Mouse (Mus musculus): ENCODE results near the gene Cys1.
"Not testable (repeated sequence)": the region's sequence is repeated elsewhere in the genome, so short reads cannot be mapped to it uniquely, and the experiment has no call there.

Cys1 gene

DNA sequence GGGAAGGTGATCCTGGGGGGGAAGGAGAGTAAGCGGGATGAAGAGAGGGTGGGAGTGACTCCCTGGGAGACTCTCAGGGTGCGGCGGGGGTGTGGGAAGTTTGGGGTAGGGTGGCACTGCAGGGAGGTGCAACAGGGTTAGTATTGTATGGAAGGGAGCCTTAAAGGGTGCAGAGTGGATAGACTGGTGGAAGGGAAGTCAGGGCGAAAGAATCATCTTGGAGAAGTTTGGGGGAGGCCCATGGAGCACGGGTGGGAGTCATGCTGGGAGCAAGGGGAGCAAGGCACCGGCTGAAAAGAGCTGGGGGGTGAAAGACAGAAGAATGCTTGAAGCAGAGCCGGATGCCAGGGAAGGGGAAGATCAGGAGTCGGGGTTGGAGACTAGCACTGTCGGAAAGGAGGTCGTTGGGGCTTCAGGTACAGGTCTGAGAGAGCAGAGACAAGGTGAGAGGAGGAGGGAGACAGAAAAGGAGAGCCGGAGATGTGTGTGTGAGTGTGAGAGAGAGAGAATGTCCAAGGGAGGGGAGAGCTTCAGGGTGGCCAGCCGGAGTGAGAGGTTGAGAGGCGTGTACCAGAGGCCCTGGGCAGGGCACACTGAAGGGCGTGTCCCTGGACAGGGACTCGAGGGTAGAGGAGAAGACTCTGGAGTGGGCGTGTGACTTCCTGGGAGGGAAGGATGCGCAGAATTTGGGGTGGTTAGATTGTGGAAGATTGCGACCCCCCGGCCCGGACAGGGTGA is at the start of gene Cys1:
TSS of gene Cys1 (minus strand) at position 528 of the 738 bp plus-strand sequence.
- DNase-seq (ENCODE audit: low read depth) = no peak

DNA sequence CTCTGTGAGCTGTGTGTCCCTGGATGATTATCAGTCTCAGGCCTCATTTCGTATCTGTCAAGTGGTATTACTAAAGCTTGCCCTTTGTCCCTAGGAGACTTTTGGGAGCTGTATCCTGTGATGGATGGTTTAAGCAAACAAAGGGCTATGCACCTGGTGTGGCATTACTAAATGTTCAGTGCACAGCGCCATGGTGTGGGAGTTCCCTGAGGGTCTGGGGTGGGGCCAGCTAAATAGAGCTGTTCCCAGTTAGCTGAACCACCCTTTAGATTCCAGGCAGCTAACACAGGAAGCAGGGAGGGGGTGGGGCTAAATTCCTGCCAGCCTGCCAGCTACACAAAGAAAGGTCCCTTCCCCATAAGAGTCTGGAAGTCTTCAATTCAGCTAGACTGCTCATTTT is 42.8 kb upstream of the Cys1 start:
- no peak for DNase-seq (ENCODE audit: low read depth)

DNA sequence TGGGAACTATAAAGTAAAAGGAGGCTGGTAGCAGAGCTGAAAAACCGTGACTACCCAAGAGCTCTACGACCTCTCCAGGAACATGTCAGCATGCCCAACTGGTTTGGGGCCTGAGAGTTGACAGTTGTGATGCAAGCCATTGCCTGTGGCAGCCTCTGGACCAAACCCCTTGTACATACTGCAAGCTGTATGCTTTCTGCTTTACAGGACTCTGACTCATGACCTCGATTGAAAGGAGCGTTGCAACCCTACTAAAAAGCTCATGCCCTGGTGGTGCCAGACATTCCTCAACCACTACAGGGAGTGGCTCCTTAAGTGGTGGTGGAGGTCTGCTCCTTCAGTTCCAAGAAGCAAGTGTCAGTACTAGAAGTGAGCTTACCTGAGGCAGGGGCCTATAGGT is 42.2 kb upstream of the Cys1 start:
- no peak for DNase-seq (ENCODE audit: low read depth)

DNA sequence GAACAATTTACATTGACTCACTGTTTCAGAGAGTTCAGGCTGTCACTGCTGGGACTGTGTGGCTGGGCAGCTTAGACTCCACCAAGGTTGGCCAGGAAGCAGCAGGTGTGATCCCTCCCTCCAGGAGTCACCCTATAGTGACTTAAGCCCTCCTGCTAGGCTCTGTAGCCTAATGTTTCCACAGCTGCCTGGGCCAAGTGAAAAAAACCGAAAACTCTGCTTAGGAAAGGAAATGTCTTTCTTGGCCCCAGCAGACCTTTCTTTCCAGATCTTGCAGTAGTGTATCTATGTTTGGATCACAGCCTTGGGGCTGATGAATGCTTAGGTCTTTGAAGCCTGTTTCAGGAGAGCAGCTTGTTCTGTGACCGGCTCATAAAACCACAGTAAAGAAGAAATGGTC is 41.8 kb upstream of the Cys1 start:
- no peak for DNase-seq (ENCODE audit: low read depth)

DNA sequence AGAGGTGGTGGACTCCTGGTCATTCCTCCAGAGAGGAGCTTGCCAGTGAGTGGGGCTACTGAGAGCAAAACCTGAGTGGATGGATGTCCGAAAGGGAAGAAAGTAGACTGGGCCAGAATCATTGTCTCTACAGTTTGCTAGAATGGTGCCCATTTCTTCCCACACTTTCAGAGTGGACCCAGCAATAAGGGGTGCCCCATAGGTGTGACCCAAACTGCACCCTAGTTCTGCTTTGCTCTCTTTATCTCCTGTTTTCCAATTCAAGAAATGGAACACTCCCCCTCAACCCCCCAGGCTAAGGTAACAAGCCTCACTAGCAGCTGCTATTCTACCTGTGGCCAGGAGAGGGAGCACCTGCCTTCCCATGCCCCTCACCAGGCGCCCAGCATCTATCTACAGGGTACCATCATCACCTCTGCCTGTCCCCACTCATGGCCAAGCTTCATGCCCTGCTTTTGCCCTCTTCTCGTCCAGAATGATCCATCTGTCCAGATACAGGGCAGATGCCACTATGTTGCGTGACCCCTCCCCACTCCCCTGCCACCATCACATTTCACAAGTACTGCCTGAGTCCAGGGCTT is 35.2 kb upstream of the Cys1 start:
- no peak for DNase-seq (ENCODE audit: low read depth)

DNA sequence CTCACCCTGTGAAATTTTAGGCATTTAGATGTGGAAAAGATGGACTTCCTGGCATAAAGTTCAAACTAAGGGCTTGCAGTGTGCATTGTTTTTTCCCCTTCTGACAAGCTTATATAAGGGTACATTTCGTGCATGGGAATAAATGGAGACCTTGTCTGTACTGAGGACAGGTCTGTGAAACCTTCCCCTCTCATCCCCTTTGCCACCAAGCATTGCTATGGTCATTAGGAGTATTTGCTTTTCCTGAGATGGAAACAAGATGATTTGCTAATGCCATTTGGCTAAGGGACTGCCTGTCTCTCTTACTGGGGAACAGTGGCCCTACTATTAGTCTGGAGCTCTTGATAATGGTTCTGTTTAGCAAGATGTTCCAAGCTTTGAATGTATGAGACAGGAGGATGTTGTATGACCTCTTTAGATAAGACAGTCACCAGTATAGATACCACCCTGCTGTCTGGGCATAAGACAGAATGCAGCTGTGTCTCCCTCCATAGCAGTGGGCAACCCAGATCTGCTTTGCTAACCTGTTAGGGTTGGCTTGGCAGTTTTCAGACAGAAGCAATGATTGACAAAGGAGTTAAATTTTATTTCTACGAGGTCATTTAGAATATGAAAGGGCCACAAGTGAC is 33.8 kb upstream of the Cys1 start:
- no peak for DNase-seq (ENCODE audit: low read depth)

DNA sequence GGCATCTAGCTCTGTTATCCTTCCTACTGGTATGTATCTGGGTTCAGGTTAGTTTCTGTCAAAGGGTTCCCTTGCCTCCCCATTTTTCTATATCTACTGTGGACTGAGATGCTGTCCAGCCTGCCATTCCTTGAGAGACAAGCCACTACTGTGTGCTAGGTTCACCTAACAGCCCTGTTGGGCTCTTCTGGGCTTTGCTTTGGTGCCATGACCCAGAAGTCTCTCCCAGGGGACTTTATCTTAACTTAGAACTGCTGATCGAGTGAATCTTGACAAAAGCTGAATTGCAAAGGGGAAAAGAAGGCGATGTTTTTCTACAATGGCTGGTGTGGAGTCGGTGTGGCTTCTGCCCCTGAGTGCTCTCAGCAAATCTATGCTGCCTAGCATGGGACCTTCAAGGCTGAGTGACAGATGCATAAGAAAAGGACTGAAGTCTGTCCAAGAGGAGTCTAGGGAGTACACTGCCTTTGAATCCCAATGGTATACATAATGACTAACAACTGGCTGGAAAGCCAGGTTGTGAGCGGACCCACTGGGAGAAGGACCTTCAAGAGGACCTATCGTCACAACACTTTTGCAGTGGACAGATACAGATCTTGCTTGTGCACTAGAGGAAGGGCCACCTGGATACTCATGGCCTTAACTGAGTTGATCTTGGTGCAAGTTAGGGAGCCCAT is 33.1 kb upstream of the Cys1 start:
- DNase-seq (ENCODE audit: low read depth) = no peak

DNA sequence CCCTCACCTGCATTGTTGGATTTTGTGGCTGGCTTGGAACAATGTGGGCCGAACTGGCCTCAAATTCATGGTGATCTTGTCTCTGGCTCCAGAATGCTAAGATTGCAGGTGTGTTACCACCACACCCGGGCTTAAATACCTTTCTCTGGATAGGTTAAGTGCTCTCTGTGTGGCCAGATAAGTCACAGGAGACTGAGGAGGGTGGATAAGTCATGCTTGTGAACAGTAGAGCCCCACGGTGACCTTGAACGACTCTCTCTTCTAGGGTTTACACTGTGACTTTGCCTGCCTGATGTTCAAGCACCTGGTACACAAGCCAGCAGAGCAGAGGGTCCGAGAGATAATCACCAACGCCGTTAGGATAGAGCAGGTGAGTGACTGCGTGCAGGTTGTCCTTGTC is 30.8 kb upstream of the Cys1 start:
- no peak for DNase-seq (ENCODE audit: low read depth)

DNA sequence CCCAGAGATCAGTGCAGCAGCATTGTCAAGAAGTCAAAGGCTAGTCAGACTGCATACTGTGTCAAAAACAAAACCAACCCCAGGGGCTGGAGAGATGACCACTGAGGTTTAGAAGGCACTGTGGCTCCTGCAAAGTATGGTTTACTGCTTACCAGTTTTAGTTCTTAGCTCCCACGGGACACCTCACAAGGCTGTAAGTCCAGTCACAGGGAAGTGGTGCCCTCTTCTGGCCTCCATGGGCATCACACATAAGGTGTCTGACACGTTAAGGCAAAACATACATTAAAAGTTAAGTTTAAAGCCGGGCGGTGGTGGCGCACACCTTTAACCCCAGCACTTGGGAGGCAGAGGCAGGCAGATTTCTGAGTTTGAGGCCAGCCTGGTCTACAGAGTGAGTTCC is 29.1 kb upstream of the Cys1 start:
- peak; percentile 45 for DNase-seq (ENCODE audit: low read depth)

DNA sequence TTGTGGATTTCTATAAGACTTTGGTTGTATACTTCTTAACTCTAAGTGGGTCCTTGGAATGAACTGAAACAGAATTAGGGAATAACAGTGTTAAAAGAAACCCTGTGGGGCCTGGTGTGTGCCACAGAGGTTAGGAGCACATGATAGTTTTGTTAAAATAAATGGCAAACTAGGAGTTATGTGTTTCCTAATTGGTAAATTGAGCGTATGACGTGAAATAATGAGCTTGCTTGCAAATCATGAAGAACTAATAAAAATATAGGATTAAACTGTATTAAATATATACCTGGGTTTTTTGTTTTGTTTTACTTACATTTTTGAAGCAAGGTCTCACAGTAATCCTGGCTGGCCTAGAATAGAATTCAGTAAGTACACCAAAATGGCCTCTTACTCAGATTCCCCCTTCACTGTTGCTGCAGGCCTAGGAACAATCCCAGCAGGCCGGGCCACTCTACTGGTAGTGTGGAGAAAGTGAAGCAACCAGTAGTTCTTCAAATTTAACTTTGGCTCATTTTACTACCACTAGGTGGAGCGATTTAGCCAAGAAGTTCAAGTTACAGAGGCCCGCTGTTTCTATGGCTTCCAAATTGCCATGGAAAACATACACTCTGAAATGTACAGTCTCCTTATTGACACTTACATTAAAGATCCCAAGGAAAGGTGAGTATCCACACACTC is 28.4 kb upstream of the Cys1 start:
- DNase-seq (ENCODE audit: low read depth) = peak; percentile 89

DNA sequence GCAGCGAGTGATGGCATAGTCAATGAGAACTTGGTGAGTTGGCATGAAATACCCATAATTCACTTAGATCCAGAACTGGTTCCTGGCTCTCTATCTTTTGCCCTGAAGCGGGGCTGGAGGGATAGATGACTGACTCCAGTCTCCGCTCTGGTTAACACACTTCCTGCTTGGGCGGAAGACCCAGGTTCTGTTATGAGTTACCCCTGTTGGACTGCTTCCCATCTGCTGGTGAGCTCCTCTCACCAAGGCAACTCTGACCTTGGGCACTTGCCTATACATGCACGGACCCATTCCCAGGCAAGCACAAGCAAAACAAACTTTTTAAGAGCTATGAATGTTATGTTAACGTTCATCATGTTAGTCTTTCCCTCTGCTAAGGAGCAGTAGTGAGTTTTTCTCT is 27.8 kb upstream of the Cys1 start:
- peak; percentile 31 for DNase-seq (ENCODE audit: low read depth)

DNA sequence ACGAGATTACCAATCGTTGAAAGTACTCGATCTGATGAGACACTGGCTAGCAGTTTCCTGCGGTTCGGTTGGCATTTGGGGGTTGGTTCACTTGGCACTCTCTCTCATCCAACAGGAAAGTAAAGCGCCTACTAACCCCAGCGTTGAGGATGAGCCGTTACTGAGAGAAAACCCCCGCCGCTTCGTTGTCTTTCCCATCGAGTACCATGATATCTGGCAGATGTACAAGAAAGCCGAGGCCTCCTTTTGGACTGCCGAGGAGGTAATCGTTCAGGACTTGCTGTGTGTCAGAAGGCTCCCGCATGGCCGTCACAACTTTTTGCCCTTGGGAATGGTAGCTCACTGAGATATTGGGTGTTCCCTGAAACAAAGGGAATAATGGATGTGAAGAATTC is 27.2 kb upstream of the Cys1 start:
- DNase-seq (ENCODE audit: low read depth) = no peak

DNA sequence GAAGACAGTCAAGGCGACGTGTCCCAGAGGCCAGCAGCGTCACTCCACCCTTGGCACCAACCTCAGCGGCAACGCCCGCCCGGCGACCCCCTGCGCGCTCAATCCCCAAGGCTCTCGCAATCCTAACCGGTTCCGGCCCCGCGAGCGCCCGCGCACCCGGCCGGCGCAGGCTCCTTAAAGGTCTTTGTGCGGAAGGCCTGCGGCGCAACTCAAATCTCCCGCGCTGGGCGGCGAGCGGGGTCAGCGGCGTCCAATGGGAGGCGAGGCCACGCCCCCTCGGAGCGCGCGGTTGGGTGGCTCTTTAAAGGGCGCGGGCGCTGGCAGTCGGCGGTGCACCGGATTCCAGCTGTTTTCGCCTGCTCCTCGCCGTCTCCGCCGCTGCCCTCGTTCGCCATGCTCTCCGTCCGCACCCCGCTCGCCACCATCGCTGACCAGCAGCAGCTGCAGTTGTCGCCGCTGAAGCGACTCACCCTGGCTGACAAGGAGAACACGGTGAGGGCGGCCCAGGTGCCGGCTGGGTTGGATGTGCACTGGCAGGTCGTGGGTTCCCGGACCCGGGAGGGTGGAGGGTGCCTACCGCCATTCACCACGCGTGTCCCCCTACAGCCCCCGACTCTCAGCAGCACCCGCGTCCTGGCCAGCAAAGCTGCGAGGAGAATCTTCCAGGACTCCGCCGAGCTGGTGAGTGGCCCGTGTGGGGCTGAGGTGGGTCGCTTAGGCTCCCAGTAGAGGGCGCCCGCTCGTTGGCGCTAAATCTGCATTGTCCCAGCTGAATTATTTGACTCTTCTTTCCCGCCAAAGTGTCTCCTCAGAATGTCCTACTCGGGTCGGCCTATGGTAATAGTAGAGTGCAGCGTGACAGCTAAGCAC is 26.6 kb upstream of the Cys1 start, which contains the start of gene Rrm2:
TSS of gene Rrm2 (plus strand) at position 288 of the 870 bp plus-strand sequence.
- DNase-seq (ENCODE audit: low read depth) = peak; percentile 94

DNA sequence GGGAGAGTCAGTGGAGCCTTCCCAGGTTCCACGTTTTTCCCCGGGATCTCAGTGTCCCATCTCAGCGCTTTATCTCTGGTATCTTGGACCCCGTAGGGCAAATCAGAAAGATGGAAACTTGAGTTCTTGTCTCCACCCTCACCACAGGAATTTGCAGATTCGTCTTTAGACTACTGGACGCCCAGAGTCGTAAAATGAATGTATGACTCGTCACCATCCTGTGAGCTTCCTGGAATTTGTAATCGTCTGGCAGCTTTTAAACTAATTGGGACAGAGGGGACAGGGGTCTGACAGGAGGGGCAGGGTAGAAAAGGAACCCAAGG is 25.8 kb upstream of the Cys1 start:
- peak; percentile 43 for DNase-seq (ENCODE audit: low read depth)

DNA sequence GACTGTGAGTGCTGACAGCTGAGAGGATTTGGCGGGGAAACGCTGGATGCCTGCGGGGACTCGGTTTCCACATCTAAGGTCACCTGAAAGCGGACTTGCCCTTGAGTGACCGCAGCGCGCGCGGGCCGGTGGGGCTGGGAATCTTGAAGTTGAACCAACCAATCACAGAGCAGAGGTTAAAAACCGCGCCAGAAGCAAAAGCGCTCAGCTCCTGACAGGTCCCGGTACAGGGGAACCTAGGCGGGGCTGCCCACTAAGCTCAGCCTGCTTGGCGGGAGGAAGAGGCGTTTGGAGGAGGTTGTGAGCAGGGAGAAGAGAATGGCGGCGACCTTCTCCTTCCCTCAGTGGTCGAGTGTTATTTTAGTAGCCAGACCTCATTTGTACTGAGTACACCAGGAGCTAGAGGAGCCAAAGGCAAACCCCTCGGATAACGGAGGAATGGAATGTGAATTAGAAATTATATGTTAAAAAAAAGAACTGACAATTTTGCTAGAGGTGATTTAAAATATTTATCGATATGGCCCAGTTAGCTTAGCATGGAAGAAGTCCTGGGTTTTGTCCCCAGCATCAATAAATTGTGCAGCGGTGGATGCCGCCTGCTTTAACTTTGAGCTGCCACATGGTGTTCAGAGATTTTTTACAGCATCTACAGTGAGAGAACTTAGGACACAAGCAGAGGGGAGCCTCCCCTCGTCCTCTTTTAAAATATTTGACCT is 25.3 kb upstream of the Cys1 start:
- DNase-seq (ENCODE audit: low read depth) = peak; percentile 75

DNA sequence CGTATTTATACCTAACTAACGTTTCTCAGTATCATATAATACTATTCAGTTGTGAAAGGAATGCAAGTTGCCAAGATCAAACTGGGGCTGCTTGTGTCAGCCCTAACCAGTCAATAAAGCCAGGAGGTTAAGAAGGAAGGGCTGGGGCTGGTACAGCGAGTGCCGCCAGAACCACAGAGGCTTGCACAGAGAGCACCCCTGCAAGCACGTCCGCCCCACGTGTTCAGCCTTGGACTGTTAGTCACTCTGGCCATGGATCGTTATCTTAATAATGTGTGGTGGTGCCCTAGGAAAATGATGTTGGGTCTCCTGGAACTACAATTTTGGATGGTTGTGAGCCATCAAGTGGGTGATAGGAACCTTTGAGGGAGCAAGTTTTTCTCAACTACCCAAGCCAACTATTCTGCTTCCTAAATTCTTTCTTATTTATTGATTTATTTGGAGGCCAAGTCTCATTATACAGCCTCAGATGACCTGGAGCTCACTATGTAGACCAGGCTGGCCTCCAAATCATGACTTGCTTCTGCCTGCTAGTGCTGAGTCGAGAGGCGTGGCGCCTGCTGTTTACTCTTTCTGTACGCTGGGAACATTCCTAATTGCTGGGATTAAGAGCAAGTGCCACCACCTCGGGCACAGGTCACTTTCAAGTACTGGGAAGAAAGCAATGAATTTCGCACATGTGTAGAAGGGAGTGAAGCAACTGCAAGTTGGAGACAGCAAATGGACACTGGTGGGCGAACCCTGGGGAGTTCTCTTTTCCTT is 24.1 kb upstream of the Cys1 start:
- DNase-seq (ENCODE audit: low read depth) = no peak

DNA sequence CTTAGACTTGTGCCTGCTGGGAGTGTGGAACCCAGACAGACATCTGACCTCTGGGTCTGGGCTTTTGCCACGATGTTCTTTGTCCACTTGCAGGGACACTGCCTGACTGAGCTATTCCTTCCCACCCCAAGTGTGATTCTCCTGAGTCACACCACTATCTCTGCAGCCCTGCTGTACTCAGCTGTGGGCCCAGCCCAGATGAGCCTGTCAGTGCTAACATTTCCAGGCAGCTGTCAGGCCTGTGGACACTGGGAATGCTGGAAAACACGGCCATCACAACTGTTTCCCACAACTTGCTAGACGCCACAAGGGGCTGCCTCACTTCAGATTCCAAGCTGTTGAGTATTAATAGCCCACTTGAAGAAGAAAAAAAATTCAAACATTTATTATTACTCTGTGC is 21.4 kb upstream of the Cys1 start:
- DNase-seq (ENCODE audit: low read depth) = no peak

DNA sequence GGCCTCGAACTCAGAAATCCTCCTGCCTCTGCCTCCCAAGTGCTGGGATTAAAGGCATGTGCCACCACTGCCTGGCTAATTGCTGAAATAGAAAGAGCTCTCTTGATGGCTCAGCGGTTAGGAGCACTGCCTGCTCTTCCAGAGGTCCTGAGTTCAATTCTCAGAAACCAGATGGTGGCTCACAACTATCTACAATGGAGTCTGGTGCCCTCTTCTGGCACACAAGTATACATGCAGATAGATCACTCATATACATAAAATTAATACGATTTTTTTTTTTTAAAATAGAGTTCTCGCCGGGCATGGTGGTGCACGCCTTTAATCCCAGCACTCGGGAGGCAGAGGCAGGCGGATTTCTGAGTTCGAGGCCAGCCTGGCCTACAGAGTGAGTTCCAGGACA is 20.0 kb upstream of the Cys1 start:
- not testable (repeated sequence) for DNase-seq (ENCODE audit: low read depth)

DNA sequence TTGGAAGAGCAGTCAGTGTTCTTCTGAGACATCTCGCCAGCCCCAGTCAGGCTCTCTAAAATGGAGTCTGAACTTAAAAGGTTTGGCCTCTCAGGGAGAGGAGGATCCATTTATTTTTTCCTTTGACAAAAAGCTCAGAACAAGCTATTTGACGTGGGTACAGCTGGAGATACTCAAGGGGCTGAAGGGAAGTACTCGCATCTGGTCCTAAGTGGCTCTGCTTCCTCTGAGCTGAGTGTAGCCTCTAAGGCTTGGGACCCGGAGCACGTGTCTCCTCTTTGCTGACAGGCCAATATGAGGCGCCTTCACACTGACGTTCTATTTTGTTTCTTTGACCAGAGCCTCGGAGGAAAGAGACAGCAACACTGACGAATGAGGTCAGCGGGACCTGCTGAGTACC is 18.0 kb upstream of the Cys1 start:
- no peak for DNase-seq (ENCODE audit: low read depth)

DNA sequence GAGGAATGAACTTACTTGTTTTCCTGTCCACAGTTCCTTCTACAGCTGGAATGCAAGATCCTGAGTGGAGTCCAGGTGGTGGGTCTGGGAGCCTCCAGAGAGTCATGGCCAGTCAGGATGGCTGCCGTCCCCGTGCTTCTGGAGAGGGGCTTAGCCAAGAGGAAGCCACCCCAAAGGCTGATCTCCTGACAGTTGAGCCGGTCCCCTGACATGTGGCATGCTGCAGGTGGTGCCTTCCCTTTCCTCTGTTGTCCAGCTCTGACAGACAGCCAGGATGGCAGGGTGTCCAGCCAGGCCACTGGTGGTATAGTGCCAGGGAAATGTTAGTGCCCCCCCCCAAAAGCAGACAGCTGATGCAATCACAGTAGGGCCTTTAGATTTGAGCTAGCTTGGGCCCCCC is 16.9 kb upstream of the Cys1 start:
- no peak for DNase-seq (ENCODE audit: low read depth)
